Mouse (Mus musculus): Measurements from ENCODE around the gene Lyplal1. TPM values are rescaled to one million over a fixed set of nuclear protein-coding genes. Genes with fewer than 3 reads are reported as not detected.
A peak's percentile ranks its signal among the peaks of the same experiment; 100 is the strongest.

Lyplal1 gene
- total RNA-seq (2021), result 23.2 and 27.5 TPM in 2 replicates
- long read RNA-seq, transcript Lyplal1-201 (5 exons, 1,578 nt), result major isoform, 31 of 37 reads
- long read RNA-seq, partial matches to known transcripts, result 1 of 37 reads
- long read RNA-seq, other reads (novel, unspliced or antisense), result 3 of 37 reads

GRCm38 (mm10) chr1:186116701-186117488 is at the start of gene Lyplal1:
TSS of gene Lyplal1 (minus strand) at chr1:186117310.
- DNase-seq, result peak; percentile 97

- no peak for DNase-seq
Measured at GRCm38 (mm10) chr1:186163616-186164015, 46.5 kb upstream of the Lyplal1 start.

GRCm38 (mm10) chr1:186163206-186163605 is 46.1 kb upstream of the Lyplal1 start:
- DNase-seq, result no peak

GRCm38 (mm10) chr1:186150376-186150775 is 33.3 kb upstream of the Lyplal1 start:
- DNase-seq, result no peak

- DNase-seq, result no peak
Measured at GRCm38 (mm10) chr1:186145444-186145843, 28.3 kb upstream of the Lyplal1 start.

GRCm38 (mm10) chr1:186140191-186140590 is 23.1 kb upstream of the Lyplal1 start:
- DNase-seq, result no peak

- DNase-seq, result no peak
Measured at GRCm38 (mm10) chr1:186137873-186138272, 20.8 kb upstream of the Lyplal1 start.

GRCm38 (mm10) chr1:186136636-186137380 is 19.7 kb upstream of the Lyplal1 start:
- DNase-seq, result no peak

GRCm38 (mm10) chr1:186131465-186131864 is 14.4 kb upstream of the Lyplal1 start:
- DNase-seq, result no peak

GRCm38 (mm10) chr1:186128940-186129339 is 11.8 kb upstream of the Lyplal1 start:
- DNase-seq, result no peak

- DNase-seq, result no peak
Measured at GRCm38 (mm10) chr1:186126313-186126862, 9.3 kb upstream of the Lyplal1 start.

GRCm38 (mm10) chr1:186123690-186124089 is 6.6 kb upstream of the Lyplal1 start:
- no peak for DNase-seq

- no peak for DNase-seq
Measured at GRCm38 (mm10) chr1:186119856-186120255, 2.7 kb upstream of the Lyplal1 start.

- DNase-seq, result no peak
Measured at GRCm38 (mm10) chr1:186116086-186116600, 967 bp downstream of the Lyplal1 start.

GRCm38 (mm10) chr1:186102313-186102712 is 14.8 kb downstream of the Lyplal1 start:
- DNase-seq, result no peak

- no peak for DNase-seq
Measured at GRCm38 (mm10) chr1:186066266-186066897, 50.7 kb downstream of the Lyplal1 start.

- DNase-seq, result no peak
Measured at GRCm38 (mm10) chr1:186060041-186060440, 57.1 kb downstream of the Lyplal1 start.

GRCm38 (mm10) chr1:186054227-186054626 is 62.9 kb downstream of the Lyplal1 start:
- DNase-seq, result no peak

- no peak for DNase-seq
Measured at GRCm38 (mm10) chr1:186053280-186054043, 63.6 kb downstream of the Lyplal1 start.

GRCm38 (mm10) chr1:186043709-186044452 is 73.2 kb downstream of the Lyplal1 start:
- no peak for DNase-seq

- DNase-seq, result no peak
Measured at GRCm38 (mm10) chr1:186041841-186042240, 75.3 kb downstream of the Lyplal1 start.
